Mouse (Mus musculus): Measurements from ENCODE around the gene Armcx4.

DNA sequence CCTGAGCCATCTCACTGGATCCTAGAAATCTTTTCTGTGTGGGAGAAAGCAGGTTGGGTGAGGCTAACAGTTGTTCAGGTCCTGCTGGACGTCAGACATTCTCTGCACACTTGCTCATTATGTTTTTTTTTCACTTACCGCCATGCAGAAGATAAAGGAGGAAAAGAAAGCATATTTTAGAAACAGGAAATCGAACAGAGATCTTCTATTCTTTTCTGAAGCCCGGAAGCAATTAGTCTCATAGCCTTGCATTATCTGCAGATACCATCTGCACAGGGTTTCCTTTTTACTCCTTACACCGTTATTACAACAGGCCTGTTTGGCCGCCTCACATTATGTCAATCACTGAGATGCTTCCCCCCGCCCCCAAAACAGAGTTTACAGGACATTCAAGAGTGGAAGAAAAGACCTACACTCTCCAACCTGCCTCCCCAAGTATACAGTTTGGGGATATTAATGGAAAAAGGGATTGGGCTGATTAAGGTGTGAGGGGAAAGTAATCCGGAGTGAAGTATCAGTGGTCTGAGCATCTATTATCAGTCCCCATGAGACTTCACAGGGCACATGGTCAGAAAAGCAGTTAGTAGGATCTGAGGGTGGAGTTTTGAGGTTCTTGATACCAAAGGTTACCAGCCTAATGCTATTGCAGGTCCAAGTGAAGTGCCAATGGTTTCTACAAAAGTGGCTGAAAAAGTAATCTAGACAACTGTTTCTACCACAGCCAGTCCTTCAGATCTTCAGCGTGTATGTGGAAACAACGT lies 45.1 kb upstream of the Armcx4 start:
- TF ChIP-seq CTCF (IDR thresholded peaks at IDR 0.05; ENCODE audit: extremely low read depth, insufficient read depth, insufficient read length, insufficient replicate concordance), result no peak
- no peak for TF ChIP-seq POLR2A (IDR thresholded peaks at IDR 0.05; ENCODE audit: low read depth, low read length)

All from spleen, adult 2 months (tissue).